15 mouse cellular contexts compared by ENCODE assay signal in genomic region chr2:165106585-165106984, GRCm38 (mm10). TPM values are rescaled to one million over a fixed set of nuclear protein-coding genes. Genes with fewer than 3 reads are reported as not detected.
DNase-seq lines count a peak whose midpoint lies in the region; ATAC-seq lines count a peak whose summit lies in the region.
"Had no signal": no experiment of that assay in that cellular context is flagged by ENCODE, and none has a peak within 500 bp of the region (broad histone marks: within the 10 kb centered on the region; RNA-seq: fewer than 3 reads in every experiment).

No protein-coding gene starts in this region.

- peaks cover 15% of the 10 kb centered on the region for H3K27me3 ChIP-seq in forebrain, embryonic 15.5 days
- peaks cover 64% of the 10 kb centered on the region for H3K27me3 ChIP-seq in midbrain, embryonic 13.5 days
- peaks cover 58% of the 10 kb centered on the region for H3K27me3 ChIP-seq in intestine, embryonic 16.5 days (replicated peaks; ENCODE audit: control insufficient read depth, insufficient read depth, low read length)

- no peak overlapping the region for H3K4me3 ChIP-seq in forebrain, embryonic 15.5 days
- no peak overlapping the region for H3K4me3 ChIP-seq in midbrain, embryonic 13.5 days (replicated peaks)
- no peak overlapping the region for H3K4me3 ChIP-seq in intestine, embryonic 16.5 days (ENCODE audit: low read length)
- H3K4me3 ChIP-seq: stomach, embryonic 15.5 days had no signal

- H3K4me2 ChIP-seq in forebrain, embryonic 15.5 days (replicated peaks) = no peak overlapping the region
- H3K4me2 ChIP-seq in midbrain, embryonic 13.5 days (replicated peaks) = no peak overlapping the region
- H3K4me2 ChIP-seq in intestine, embryonic 16.5 days (ENCODE audit: low read depth, low read length) = no peak overlapping the region
- H3K4me2 ChIP-seq: stomach, embryonic 15.5 days had no signal

- no peak overlapping the region for H3K27ac ChIP-seq in forebrain, embryonic 15.5 days (replicated peaks)
- H3K27ac ChIP-seq in midbrain, embryonic 13.5 days = peak overlapping the region; percentile 51; the same call in 1 of the 2 replicates
- H3K27ac ChIP-seq in intestine, embryonic 16.5 days (ENCODE audit: low read length) = no peak overlapping the region
- H3K27ac ChIP-seq: stomach, embryonic 15.5 days had no signal

- H3K36me3 ChIP-seq in forebrain, embryonic 15.5 days = no peaks in the 10 kb centered on the region
- no peaks in the 10 kb centered on the region for H3K36me3 ChIP-seq in midbrain, embryonic 13.5 days
- no peaks in the 10 kb centered on the region for H3K36me3 ChIP-seq in intestine, embryonic 16.5 days (ENCODE audit: control insufficient read depth, insufficient read depth, low read length)
- H3K36me3 ChIP-seq: stomach, embryonic 15.5 days had no signal

- DNase-seq in embryo, embryonic 10 days (ENCODE audit: low spot score) = peak; percentile 27
- no peak for DNase-seq in embryo, embryonic 9.5 days (ENCODE audit: extremely low spot score)
- peak; percentile 72 for DNase-seq in A20 (ENCODE audit: low read depth, low spot score)
- no peak for DNase-seq in thymus, postnatal 10 days (ENCODE audit: low spot score in 2 of 2)

- 20% methylated on average over 18 of the region's 18 CpGs for WGBS in forebrain, embryonic 15.5 days
- 21% methylated on average over 18 of the region's 18 CpGs for WGBS in midbrain, embryonic 13.5 days
- 25% methylated on average over 18 of the region's 18 CpGs for WGBS in intestine, embryonic 16.5 days

- peaks cover 12% of the 10 kb centered on the region for H3K4me1 ChIP-seq in forebrain, embryonic 15.5 days
- H3K4me1 ChIP-seq in midbrain, embryonic 13.5 days (replicated peaks) = peaks cover 11% of the 10 kb centered on the region
- no peaks in the 10 kb centered on the region for H3K4me1 ChIP-seq in intestine, embryonic 16.5 days (ENCODE audit: control insufficient read depth, insufficient read depth, low read length)
- H3K4me1 ChIP-seq: stomach, embryonic 15.5 days had no signal

- no peak overlapping the region for H3K9ac ChIP-seq in forebrain, embryonic 15.5 days (replicated peaks)
- peak overlapping the region; percentile 52; the same call in 1 of the 2 replicates for H3K9ac ChIP-seq in midbrain, embryonic 13.5 days (replicated peaks)
- H3K9ac ChIP-seq in intestine, embryonic 16.5 days (ENCODE audit: low read depth, low read length) = no peak overlapping the region
- H3K9ac ChIP-seq: stomach, embryonic 15.5 days had no signal

- H3K9me3 ChIP-seq in forebrain, embryonic 15.5 days = no peaks in the 10 kb centered on the region
- no peaks in the 10 kb centered on the region for H3K9me3 ChIP-seq in midbrain, embryonic 13.5 days
- no peaks in the 10 kb centered on the region for H3K9me3 ChIP-seq in intestine, embryonic 16.5 days (ENCODE audit: control insufficient read depth, low read length)
- H3K9me3 ChIP-seq: stomach, embryonic 15.5 days had no signal

- ATAC-seq in forebrain, embryonic 15.5 days (replicated peaks) = peak; percentile 12; the same call in 1 of the 2 replicates
- peak; percentile 58 for ATAC-seq in midbrain, embryonic 13.5 days
- ATAC-seq in intestine, embryonic 16.5 days = no peak
- no peak for ATAC-seq in erythroid progenitor cell, adult 5-6 weeks (replicated peaks; ENCODE audit: low FRiP score, poor library complexity, severe bottlenecking)
- ATAC-seq: lung, postnatal 0 days had no signal

RNA-seq across cellular contexts. Expression of gene 1700025C18Rik, which starts 16.0 kb away (rescaled TPM):
- not detected in 2 replicates for polyA plus RNA-seq in forebrain, embryonic 15.5 days (2015; fragmentation: Nextera tagmentation; extraction: Ambion mirVana)
- polyA plus RNA-seq in midbrain, embryonic 13.5 days (2015; fragmentation: Nextera tagmentation; extraction: Ambion mirVana) = not detected in 2 replicates
- polyA plus RNA-seq in intestine, embryonic 16.5 days (2015; fragmentation: Nextera tagmentation; extraction: Ambion mirVana) = not detected in 2 replicates
- not detected in 2 replicates for total RNA-seq in erythroid progenitor cell, adult 5-6 weeks (2015; ENCODE audit: low replicate concordance)
- total RNA-seq in erythroid progenitor cell, adult 5-6 weeks (2017; ENCODE audit: low replicate concordance) = not detected in 2 replicates
- total RNA-seq: adrenal gland, adult 18-20 months; heart, adult 8-10 months; layer of hippocampus, postnatal 25 days; liver, adult 2 months had no signal
- polyA plus RNA-seq: frontal cortex, adult 2 months; liver, adult 2 months; lung, postnatal 0 days; stomach, embryonic 15.5 days had no signal

RNA-seq across cellular contexts. Expression of gene Cd40, which starts 51.2 kb away (rescaled TPM):
- polyA plus RNA-seq in forebrain, embryonic 15.5 days (2015; fragmentation: Nextera tagmentation; extraction: Ambion mirVana) = 4.8 and 5.8 TPM in 2 replicates
- 7.6 and 8.6 TPM in 2 replicates for polyA plus RNA-seq in midbrain, embryonic 13.5 days (2015; fragmentation: Nextera tagmentation; extraction: Ambion mirVana)
- polyA plus RNA-seq in intestine, embryonic 16.5 days (2015; fragmentation: Nextera tagmentation; extraction: Ambion mirVana) = 7.6 and 9.7 TPM in 2 replicates
- total RNA-seq in erythroid progenitor cell, adult 5-6 weeks (2015; ENCODE audit: low replicate concordance) = 5.0 TPM in 1 of 2 replicates, not detected in the other
- total RNA-seq in erythroid progenitor cell, adult 5-6 weeks (2017; ENCODE audit: low replicate concordance) = 0.08 and 3.6 TPM in 2 replicates

Comparison
In these comparisons a context has a peak if more than half of its experiments do, and no peak if none do; other contexts are left out.
1. DNase-seq: peak in embryo, embryonic 10 days (single experiment) and A20 (single experiment); none in embryo, embryonic 9.5 days (single experiment) and thymus, postnatal 10 days (0 of 2).
2. ATAC-seq: peak in forebrain, embryonic 15.5 days (single experiment) and midbrain, embryonic 13.5 days (single experiment); none in intestine, embryonic 16.5 days (single experiment) and erythroid progenitor cell, adult 5-6 weeks (single experiment).